Mouse (Mus musculus) bone marrow macrophage, adult 2 months (primary cell): ENCODE measurements around the gene Acvr2b. TPM values are rescaled to one million over a fixed set of nuclear protein-coding genes. Genes with fewer than 3 reads are reported as not detected.
"Not testable (repeated sequence)": the region's sequence is repeated elsewhere in the genome, so short reads cannot be mapped to it uniquely, and the experiment has no call there.

Source experiments
- H3K27ac ChIP-seq: 2 replicates; pipeline ENCODE4 v1.5.1; 2012; ENCODE audit warnings: low read depth, low read length; ENCODE audit not compliant: insufficient read depth
- H3K4me1 ChIP-seq: 2 replicates; pipeline ENCODE4 v1.6.1; 2012; ENCODE audit warnings: low read length; ENCODE audit not compliant: control insufficient read depth, insufficient read depth
- H3K4me3 ChIP-seq: 2 replicates; pipeline ENCODE4 v1.5.1; 2012; ENCODE audit warnings: mild to moderate bottlenecking, low read length, moderate library complexity; ENCODE audit not compliant: insufficient read depth
- CTCF ChIP-seq: IDR thresholded peaks from 2 replicates; pipeline ENCODE4 v1.5.1; 2012; ENCODE audit warnings: low read depth, mild to moderate bottlenecking, low read length, moderate library complexity
- POLR2A ChIP-seq: IDR thresholded peaks from 2 replicates; pipeline ENCODE4 v1.6.1; 2012; ENCODE audit warnings: mild to moderate bottlenecking, low read depth, low read length, borderline replicate concordance
- polyA plus RNA-seq: library from polyadenylated mRNA; stranded (reverse); fragments of >200 nt; gene quantifications from 2 replicates; pipeline ENCODE4 v1.2.4, GENCODE M21; 2012; ENCODE audit not compliant: missing spikeins, insufficient read depth, insufficient read length

Acvr2b gene
- 5.1 and 5.8 TPM in 2 replicates for polyA plus RNA-seq

DNA sequence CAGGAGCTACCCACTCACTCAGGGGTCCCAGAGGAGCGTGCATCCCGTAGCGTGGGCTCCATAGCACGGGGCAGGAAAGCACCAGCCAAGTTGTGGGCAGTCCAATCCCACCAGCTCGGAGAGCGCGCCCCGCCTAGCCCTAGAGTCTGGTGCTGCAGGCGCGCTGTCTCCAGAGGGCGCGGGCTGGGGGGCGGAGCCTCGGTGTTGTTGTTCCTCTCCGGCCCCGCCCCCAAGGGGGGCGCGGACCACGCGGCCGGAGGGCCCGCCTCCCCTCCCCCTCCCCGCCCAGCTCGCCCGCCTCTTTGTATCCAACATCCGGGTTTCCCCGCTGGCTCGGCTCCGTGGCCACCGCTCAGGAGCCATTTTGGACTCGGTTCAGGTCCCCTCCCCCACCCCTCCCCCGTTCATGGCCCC lies at the start of gene Acvr2b:
Acvr2b (plus strand) TSS at position 318 of the 414 bp plus-strand sequence.
- peaks cover 8% of the 10 kb centered on the region for H3K4me1 ChIP-seq
- peak within 1 kb of the TSS; percentile 85 for H3K27ac ChIP-seq
- no peak for TF ChIP-seq CTCF
- no peak for TF ChIP-seq POLR2A
- H3K4me3 ChIP-seq = peak within 1 kb of the TSS; percentile 91

DNA sequence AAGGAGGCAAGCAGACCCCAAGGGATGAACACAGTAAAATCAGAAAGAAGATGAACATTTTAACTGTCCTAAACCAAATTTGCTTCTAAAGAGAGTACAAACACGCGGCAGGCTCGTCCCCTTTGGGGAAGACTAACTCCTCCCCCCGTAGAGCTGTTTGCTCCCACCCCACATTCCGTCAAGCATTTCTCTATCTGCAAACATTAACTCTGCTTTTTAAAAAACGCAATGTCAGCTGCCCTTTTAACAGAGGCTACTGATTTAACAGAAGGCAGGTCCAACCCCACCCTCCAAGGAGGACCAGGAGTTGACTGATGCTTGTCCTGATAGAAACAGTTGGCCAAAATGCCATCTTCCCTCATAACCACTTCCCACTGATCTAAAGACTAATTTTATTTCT lies 48.0 kb upstream of the Acvr2b start:
- no peak for TF ChIP-seq POLR2A
- TF ChIP-seq CTCF = no peak
- H3K4me3 ChIP-seq = no peak overlapping the region
- no peak overlapping the region for H3K27ac ChIP-seq
- peaks cover 2% of the 10 kb centered on the region; the same call in 1 of the 2 replicates for H3K4me1 ChIP-seq

DNA sequence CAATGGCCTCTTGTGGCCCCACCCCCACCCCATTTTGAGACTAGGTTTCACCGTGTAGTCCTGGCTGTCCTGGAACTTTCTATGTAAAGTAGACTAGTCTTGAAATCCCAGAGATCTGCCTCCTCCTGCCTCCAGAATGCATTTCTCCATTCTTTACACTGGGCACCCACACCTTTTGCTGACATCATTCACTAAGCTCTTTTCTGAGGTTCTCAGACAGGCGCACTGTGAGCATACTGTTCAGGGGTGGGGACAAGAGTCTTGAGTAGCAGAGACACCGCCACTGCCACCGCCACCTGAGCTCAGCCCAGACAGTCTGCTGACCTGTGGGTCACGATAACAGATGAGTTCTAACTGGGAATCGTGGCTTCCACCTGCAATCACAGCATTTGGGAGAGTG lies 46.0 kb upstream of the Acvr2b start:
- Histone ChIP-seq H3K27ac (no peak overlapping the region), H3K4me1 (peaks cover 2% of the 10 kb centered on the region; the same call in 1 of the 2 replicates), H3K4me3 (no peak overlapping the region)
- no peak for TF ChIP-seq CTCF
- TF ChIP-seq POLR2A = no peak

DNA sequence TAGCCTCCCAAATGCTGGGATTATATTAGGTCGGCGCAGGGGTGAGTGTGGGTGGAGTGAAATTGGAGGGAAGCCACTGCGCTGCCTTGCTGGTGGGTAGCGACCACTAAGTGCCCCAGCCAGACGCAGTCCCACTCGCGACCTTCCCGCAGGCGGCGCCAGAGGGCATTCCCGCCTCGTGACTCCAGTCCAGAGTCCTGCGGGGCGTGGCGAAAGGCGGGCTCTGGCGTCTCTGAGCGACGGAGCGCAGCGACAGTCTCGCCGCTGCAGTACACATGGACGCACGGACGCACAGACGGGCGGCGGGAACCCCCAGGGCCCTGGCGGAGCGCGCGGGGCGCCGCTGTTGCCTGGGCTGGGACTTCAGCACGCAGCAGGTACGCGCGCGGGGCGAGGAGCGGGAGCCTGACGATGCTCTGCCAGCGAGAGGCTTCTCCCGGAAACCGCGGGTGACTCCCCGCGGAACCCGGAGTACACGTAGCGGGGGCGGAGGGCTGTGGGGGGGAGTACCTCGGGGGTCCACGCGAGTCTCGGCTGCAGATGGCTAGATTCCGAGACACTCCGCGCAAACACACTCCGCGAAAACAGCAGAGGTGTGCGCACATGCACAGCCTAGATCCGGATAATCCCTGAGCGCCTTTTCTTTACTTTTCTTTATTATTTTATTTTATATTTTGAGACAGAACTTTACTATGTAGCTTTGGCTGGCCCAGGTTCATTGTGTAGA lies 44.4 kb upstream of the Acvr2b start, which contains the start of gene Xylb:
Xylb (plus strand) TSS at position 51 of the 727 bp plus-strand sequence.
- Histone ChIP-seq H3K4me3 (peak within 1 kb of the TSS; percentile 94), H3K4me1 (peaks cover 2% of the 10 kb centered on the region; the same call in 1 of the 2 replicates), H3K27ac (no peak within 1 kb of the TSS)
- TF ChIP-seq CTCF (peak; percentile 46), POLR2A (no peak)

DNA sequence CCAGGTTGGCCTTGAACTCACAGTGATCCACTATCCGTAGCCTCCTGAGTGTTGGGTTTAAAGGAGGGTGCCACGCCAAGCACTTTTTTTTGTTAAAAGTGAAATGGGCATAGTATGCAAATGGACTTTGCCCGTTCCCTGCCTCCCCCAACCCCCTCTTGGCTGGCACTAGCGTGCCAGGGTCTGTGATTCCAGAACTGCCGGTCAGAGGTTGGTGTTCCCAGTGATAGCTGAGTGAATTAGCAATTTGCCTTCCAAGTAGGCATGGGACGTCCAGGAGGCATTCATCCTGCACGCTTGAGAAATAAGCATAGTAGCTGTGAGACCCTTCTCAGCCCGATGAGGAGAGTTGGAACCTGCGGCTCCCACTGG lies 43.9 kb upstream of the Acvr2b start:
- TF ChIP-seq CTCF = no peak
- TF ChIP-seq POLR2A = no peak
- Histone ChIP-seq H3K4me1 (peaks cover 2% of the 10 kb centered on the region; the same call in 1 of the 2 replicates), H3K4me3 (peak overlapping the region; percentile 94), H3K27ac (no peak overlapping the region)

DNA sequence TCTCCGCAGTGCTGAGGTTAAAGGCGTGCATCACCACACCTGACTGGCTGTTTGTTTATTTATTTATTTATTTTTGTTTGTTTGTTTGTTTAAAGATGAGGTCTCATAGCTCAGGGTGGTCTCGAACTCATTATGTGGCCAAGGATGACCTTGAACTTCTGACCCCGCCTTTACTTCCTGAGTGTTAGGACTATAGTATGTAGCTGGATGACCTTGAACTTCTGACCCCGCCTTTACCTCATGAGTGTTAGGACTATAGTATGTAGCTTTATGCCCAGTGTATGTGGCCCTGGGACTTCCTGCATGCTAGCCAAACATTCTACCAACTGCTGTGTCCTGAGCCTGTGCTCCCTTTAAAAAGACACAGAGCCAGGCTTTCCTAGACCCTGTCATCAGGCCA lies 40.5 kb upstream of the Acvr2b start:
- H3K4me1 ChIP-seq = peaks cover 17% of the 10 kb centered on the region
- TF ChIP-seq POLR2A = no peak
- no peak for TF ChIP-seq CTCF
- no peak overlapping the region for H3K27ac ChIP-seq
- no peak overlapping the region for H3K4me3 ChIP-seq

DNA sequence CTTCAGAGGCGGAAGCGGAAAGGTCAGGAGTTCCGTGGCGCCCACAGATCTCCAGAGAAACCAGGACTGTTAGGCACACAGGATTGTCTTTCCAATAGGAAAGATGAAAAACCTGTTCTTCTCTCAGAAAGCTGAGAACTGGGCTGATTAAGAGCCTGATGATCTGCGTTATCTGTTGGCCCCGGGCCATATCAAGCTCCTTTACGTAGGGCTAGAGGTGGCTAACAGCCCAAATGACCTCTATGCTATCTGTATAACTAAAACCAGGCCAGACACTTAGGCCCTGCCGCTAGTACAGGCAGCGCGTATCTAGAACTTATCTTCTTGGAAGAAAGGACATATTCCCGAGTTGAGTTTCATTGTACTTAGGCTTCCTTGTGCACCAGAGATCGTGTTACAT lies 38.7 kb upstream of the Acvr2b start:
- Histone ChIP-seq H3K4me3 (no peak overlapping the region), H3K27ac (no peak overlapping the region), H3K4me1 (peaks cover 15% of the 10 kb centered on the region)
- TF ChIP-seq POLR2A (no peak), CTCF (no peak)

DNA sequence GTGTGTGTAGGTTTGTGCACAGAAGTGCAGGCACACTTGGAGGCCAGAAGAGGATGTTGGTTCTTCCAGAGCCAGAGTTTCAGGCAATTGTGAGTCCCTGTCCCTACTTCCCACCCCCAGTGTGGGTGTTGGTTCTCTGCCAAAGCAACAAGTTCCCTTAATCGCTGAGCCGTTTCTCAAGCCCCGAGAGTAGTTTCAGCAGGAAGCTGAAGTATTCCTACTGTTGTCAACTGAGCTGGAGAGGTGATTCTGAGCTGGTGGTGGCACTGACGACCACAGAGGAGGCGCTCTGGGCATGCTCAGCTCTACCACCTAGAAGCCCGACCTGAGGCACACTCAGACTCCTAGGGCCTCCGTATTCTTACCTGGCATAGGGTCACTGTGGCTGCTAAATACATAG lies 36.6 kb upstream of the Acvr2b start, which contains the start of gene Slc22a14:
Slc22a14 (minus strand) TSS at position 270 of the 400 bp plus-strand sequence.
- TF ChIP-seq CTCF (no peak), POLR2A (no peak)
- Histone ChIP-seq H3K4me1 (peaks cover 15% of the 10 kb centered on the region), H3K4me3 (no peak within 1 kb of the TSS), H3K27ac (peak within 1 kb of the TSS; percentile 32; the same call in 1 of the 2 replicates)

DNA sequence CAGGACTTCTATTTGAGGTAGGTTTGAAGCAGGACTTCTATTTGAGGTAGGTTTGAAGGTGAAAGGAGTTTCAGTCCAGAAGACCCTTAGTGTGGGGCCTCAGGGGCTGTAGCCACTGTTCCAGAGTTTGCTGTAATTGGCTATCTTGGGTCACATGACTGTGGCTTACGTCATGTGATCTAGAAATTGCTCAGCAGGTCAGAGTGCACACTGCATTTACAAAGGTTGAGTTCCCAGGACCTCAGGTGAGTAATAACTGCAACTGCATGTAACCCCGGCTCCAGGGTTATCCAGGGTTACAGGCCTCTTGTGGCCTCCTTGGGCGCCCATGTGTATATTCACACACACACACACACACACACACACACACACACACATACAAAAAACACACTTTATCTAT lies 33.6 kb upstream of the Acvr2b start:
- TF ChIP-seq POLR2A (no peak), CTCF (no peak)
- H3K27ac ChIP-seq = no peak overlapping the region
- peaks cover 15% of the 10 kb centered on the region for H3K4me1 ChIP-seq
- H3K4me3 ChIP-seq = no peak overlapping the region

DNA sequence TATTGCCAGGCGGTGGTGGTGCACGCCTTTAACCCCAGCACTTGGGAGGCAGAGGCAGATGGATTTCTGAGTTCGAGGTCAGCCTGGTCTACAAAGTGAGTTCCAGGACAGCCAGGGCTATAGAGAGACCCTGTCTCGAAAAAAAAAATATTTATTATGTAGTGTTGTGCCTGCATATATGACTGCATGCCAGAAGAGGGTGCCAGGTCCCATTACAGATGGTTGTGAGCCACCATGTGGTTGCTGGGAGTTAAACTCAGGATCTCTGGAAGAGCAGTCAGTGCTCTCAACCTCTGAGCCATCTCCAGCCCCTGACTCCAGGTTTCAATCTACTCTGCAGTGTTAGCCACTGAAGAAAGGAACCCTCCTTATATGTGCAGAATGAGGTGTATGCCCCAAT lies 31.1 kb upstream of the Acvr2b start:
- not testable (repeated sequence) for H3K27ac ChIP-seq, H3K4me3 ChIP-seq, H3K4me1 ChIP-seq
